ENCODE assay signal across 2 mouse cellular contexts in the genomic region with DNA sequence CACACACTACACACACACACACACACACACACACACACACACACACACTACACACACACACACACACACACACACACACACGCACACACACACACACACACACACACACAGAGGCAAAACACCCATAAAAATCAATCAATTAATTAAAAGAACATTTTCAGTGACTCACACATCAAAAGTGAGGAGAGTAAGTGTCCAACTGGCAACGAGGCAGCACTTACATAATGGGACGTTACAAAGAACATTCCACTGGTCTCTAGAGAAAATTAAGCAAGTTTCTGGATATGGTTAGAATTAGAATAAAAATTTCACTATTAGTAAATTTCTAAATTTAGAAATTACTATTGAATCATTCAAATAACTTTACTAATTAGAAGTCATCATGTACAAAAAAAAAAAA. TPM values are rescaled to one million over a fixed set of nuclear protein-coding genes. Genes with fewer than 3 reads are reported as not detected.
"Had no signal": no experiment of that assay in that cellular context is flagged by ENCODE, and none has a peak within 500 bp of the region (broad histone marks: within the 10 kb centered on the region; RNA-seq: fewer than 3 reads in every experiment).

No protein-coding gene starts in this region.

RNA-seq across cellular contexts. Expression of a gene that starts 27.4 kb away (rescaled TPM):
- total RNA-seq: monocyte, adult 5-6 weeks; neutrophil, adult 5-6 weeks had no signal
